Mouse (Mus musculus): ENCODE measurements around the gene Cish. TPM values are rescaled to one million over a fixed set of nuclear protein-coding genes. Genes with fewer than 3 reads are reported as not detected.

The Cish gene
- polyA plus RNA-seq, 1 experiment from 2014 or later = 4.2 TPM

GRCm38 (mm10) chr9:107298059-107298780 is 2.4 kb downstream of the Cish start:
- Histone ChIP-seq H3K36me3 (ENCODE audit: control insufficient read depth, insufficient read depth, low read length) (0 out of 2 replicates have a peak, but pooled peaks cover 3% of the 10 kb centered on the region), H3K4me1 (ENCODE audit: control insufficient read depth, insufficient read depth, low read length) (peaks cover 6% of the 10 kb centered on the region; the same call in 1 of the 2 replicates), H3K27ac (ENCODE audit: low read depth, low read length) (no peak overlapping the region), H3K9me3 (ENCODE audit: control insufficient read depth, low read length) (no peaks in the 10 kb centered on the region), H3K27me3 (ENCODE audit: control insufficient read depth, insufficient read depth, low read length) (peaks cover 5% of the 10 kb centered on the region), H3K9ac (ENCODE audit: low read length) (no peak overlapping the region), H3K4me3 (ENCODE audit: low read depth, low read length) (no peak overlapping the region), H3K4me2 (no peak overlapping the region)
- WGBS = 90% methylated on average over 8 of the region's 8 CpGs
- no peak for DNase-seq (ENCODE audit: low spot score, missing footprints)
- ATAC-seq (ENCODE audit: low FRiP score) = no peak

GRCm38 (mm10) chr9:107298876-107299275 is 3.0 kb downstream of the Cish start:
- Histone ChIP-seq H3K4me3 (ENCODE audit: low read depth, low read length) (no peak overlapping the region), H3K36me3 (ENCODE audit: control insufficient read depth, insufficient read depth, low read length) (0 out of 2 replicates have a peak, but pooled peaks cover 3% of the 10 kb centered on the region), H3K27ac (ENCODE audit: low read depth, low read length) (no peak overlapping the region), H3K9me3 (ENCODE audit: control insufficient read depth, low read length) (no peaks in the 10 kb centered on the region), H3K9ac (ENCODE audit: low read length) (no peak overlapping the region), H3K4me1 (ENCODE audit: control insufficient read depth, insufficient read depth, low read length) (peaks cover 6% of the 10 kb centered on the region; the same call in 1 of the 2 replicates), H3K4me2 (no peak overlapping the region), H3K27me3 (ENCODE audit: control insufficient read depth, insufficient read depth, low read length) (peaks cover 5% of the 10 kb centered on the region)
- WGBS = 93% methylated on average over 6 of the region's 6 CpGs
- DNase-seq (ENCODE audit: low spot score, missing footprints) = no peak
- no peak for ATAC-seq (ENCODE audit: low FRiP score)

- Histone ChIP-seq H3K27me3 (ENCODE audit: control insufficient read depth, insufficient read depth, low read length) (peaks cover 5% of the 10 kb centered on the region), H3K4me3 (ENCODE audit: low read depth, low read length) (no peak overlapping the region), H3K4me1 (ENCODE audit: control insufficient read depth, insufficient read depth, low read length) (peaks cover 6% of the 10 kb centered on the region; the same call in 1 of the 2 replicates), H3K27ac (ENCODE audit: low read depth, low read length) (no peak overlapping the region), H3K9me3 (ENCODE audit: control insufficient read depth, low read length) (no peaks in the 10 kb centered on the region), H3K36me3 (ENCODE audit: control insufficient read depth, insufficient read depth, low read length) (0 out of 2 replicates have a peak, but pooled peaks cover 3% of the 10 kb centered on the region), H3K4me2 (no peak overlapping the region), H3K9ac (ENCODE audit: low read length) (no peak overlapping the region)
- 91% methylated on average over 7 of the region's 7 CpGs for WGBS
- DNase-seq (ENCODE audit: low spot score, missing footprints) (no peak), ATAC-seq (ENCODE audit: low FRiP score) (no peak)
These were observed 4.0 kb downstream of the Cish start for GRCm38 (mm10) chr9:107299783-107300182.

GRCm38 (mm10) chr9:107300224-107300973 is 4.6 kb downstream of the Cish start:
- Histone ChIP-seq H3K4me1 (ENCODE audit: control insufficient read depth, insufficient read depth, low read length) (peaks cover 6% of the 10 kb centered on the region; the same call in 1 of the 2 replicates), H3K9me3 (ENCODE audit: control insufficient read depth, low read length) (no peaks in the 10 kb centered on the region), H3K9ac (ENCODE audit: low read length) (no peak overlapping the region), H3K27ac (ENCODE audit: low read depth, low read length) (no peak overlapping the region), H3K4me3 (ENCODE audit: low read depth, low read length) (no peak overlapping the region), H3K27me3 (ENCODE audit: control insufficient read depth, insufficient read depth, low read length) (peaks cover 4% of the 10 kb centered on the region), H3K36me3 (ENCODE audit: control insufficient read depth, insufficient read depth, low read length) (0 out of 2 replicates have a peak, but pooled peaks cover 3% of the 10 kb centered on the region), H3K4me2 (no peak overlapping the region)
- DNase-seq (ENCODE audit: low spot score, missing footprints) (no peak), ATAC-seq (ENCODE audit: low FRiP score) (no peak)
- WGBS = 92% methylated on average over 30 of the region's 30 CpGs

- 82% methylated on average over 17 of the region's 17 CpGs for WGBS
- Histone ChIP-seq H3K27me3 (ENCODE audit: control insufficient read depth, insufficient read depth, low read length) (no peaks in the 10 kb centered on the region), H3K36me3 (ENCODE audit: control insufficient read depth, insufficient read depth, low read length) (0 out of 2 replicates have a peak, but pooled peaks cover 3% of the 10 kb centered on the region), H3K9ac (ENCODE audit: low read length) (no peak overlapping the region), H3K27ac (ENCODE audit: low read depth, low read length) (no peak overlapping the region), H3K9me3 (ENCODE audit: control insufficient read depth, low read length) (no peaks in the 10 kb centered on the region), H3K4me3 (ENCODE audit: low read depth, low read length) (no peak overlapping the region), H3K4me2 (no peak overlapping the region), H3K4me1 (ENCODE audit: control insufficient read depth, insufficient read depth, low read length) (peaks cover 6% of the 10 kb centered on the region; the same call in 1 of the 2 replicates)
- ATAC-seq (ENCODE audit: low FRiP score) = no peak
- DNase-seq (ENCODE audit: low spot score, missing footprints) = no peak
These were observed 5.9 kb downstream of the Cish start for GRCm38 (mm10) chr9:107301554-107302331.

GRCm38 (mm10) chr9:107302592-107302991 is 6.8 kb downstream of the Cish start:
- ATAC-seq (ENCODE audit: low FRiP score) = no peak
- Histone ChIP-seq H3K4me2 (no peak overlapping the region), H3K4me3 (ENCODE audit: low read depth, low read length) (no peak overlapping the region), H3K9ac (ENCODE audit: low read length) (no peak overlapping the region), H3K27ac (ENCODE audit: low read depth, low read length) (no peak overlapping the region), H3K27me3 (ENCODE audit: control insufficient read depth, insufficient read depth, low read length) (no peaks in the 10 kb centered on the region), H3K9me3 (ENCODE audit: control insufficient read depth, low read length) (no peaks in the 10 kb centered on the region), H3K4me1 (ENCODE audit: control insufficient read depth, insufficient read depth, low read length) (no peaks in the 10 kb centered on the region), H3K36me3 (ENCODE audit: control insufficient read depth, insufficient read depth, low read length) (0 out of 2 replicates have a peak, but pooled peaks cover 3% of the 10 kb centered on the region)
- DNase-seq (ENCODE audit: low spot score, missing footprints) = no peak
- 84% methylated on average over 7 of the region's 7 CpGs for WGBS

- ATAC-seq (ENCODE audit: low FRiP score) (no peak), DNase-seq (ENCODE audit: low spot score, missing footprints) (no peak)
- 0 out of 2 replicates have a peak, but pooled peaks cover 3% of the 10 kb centered on the region for H3K36me3 ChIP-seq (ENCODE audit: control insufficient read depth, insufficient read depth, low read length)
- H3K4me2 ChIP-seq = no peak overlapping the region
- H3K27ac ChIP-seq (ENCODE audit: low read depth, low read length) = no peak overlapping the region
- no peaks in the 10 kb centered on the region for H3K9me3 ChIP-seq (ENCODE audit: control insufficient read depth, low read length)
- H3K4me3 ChIP-seq (ENCODE audit: low read depth, low read length) = no peak overlapping the region
- no peaks in the 10 kb centered on the region for H3K4me1 ChIP-seq (ENCODE audit: control insufficient read depth, insufficient read depth, low read length)
- 79% methylated on average over 9 of the region's 9 CpGs for WGBS
- H3K9ac ChIP-seq (ENCODE audit: low read length) = no peak overlapping the region
- no peaks in the 10 kb centered on the region for H3K27me3 ChIP-seq (ENCODE audit: control insufficient read depth, insufficient read depth, low read length)
These were observed 7.4 kb downstream of the Cish start for GRCm38 (mm10) chr9:107303121-107303820.

DNA sequence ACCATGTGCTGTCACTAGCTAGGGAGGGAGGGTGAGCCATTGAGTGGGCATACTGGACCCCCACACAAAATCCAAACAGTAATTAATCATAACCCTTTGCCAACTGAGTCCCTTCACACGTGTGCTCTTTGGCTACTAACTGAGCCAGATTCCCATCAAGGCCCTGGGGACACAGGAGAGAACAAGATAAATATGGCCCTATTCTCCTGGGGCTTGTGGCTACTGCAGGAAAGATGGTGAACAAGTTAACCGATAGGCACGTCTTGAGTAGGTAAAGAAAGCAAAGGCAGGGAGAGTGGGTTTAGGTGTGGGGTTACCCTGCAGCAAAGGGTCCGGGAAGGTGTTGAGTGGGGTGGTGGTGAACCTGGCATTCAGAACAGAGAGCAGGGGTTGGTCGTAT is 8.1 kb downstream of the Cish start:
- Histone ChIP-seq H3K9me3 (ENCODE audit: control insufficient read depth, low read length) (no peaks in the 10 kb centered on the region), H3K4me1 (ENCODE audit: control insufficient read depth, insufficient read depth, low read length) (no peaks in the 10 kb centered on the region), H3K36me3 (ENCODE audit: control insufficient read depth, insufficient read depth, low read length) (0 out of 2 replicates have a peak, but pooled peaks cover 3% of the 10 kb centered on the region), H3K27ac (ENCODE audit: low read depth, low read length) (no peak overlapping the region), H3K4me2 (no peak overlapping the region), H3K9ac (ENCODE audit: low read length) (no peak overlapping the region), H3K27me3 (ENCODE audit: control insufficient read depth, insufficient read depth, low read length) (no peaks in the 10 kb centered on the region), H3K4me3 (ENCODE audit: low read depth, low read length) (no peak overlapping the region)
- ATAC-seq (ENCODE audit: low FRiP score) = no peak
- DNase-seq (ENCODE audit: low spot score, missing footprints) = no peak
- WGBS = 87% methylated on average over 5 of the region's 5 CpGs
